In genomic region chr2:135723387-135723786, GRCm38 (mm10) we compare ENCODE assay signal across 15 mouse cellular contexts.
"Had no signal": no experiment of that assay in that cellular context is flagged by ENCODE, and none has a peak within 500 bp of the region (broad histone marks: within the 10 kb centered on the region; RNA-seq: fewer than 3 reads in every experiment).

No protein-coding gene starts in this region.

- H3K4me1 ChIP-seq: stomach, embryonic 15.5 days had no signal

- H3K9me3 ChIP-seq: neural tube, embryonic 13.5 days; neural tube, embryonic 15.5 days; stomach, embryonic 15.5 days had no signal

- H3K27ac ChIP-seq: neural tube, embryonic 13.5 days; neural tube, embryonic 15.5 days; stomach, embryonic 15.5 days had no signal

- H3K4me2 ChIP-seq: neural tube, embryonic 13.5 days; neural tube, embryonic 15.5 days; stomach, embryonic 15.5 days had no signal

- H3K27me3 ChIP-seq: neural tube, embryonic 13.5 days; neural tube, embryonic 15.5 days; stomach, embryonic 15.5 days had no signal

- H3K36me3 ChIP-seq: neural tube, embryonic 13.5 days; neural tube, embryonic 15.5 days; stomach, embryonic 15.5 days had no signal

- DNase-seq: retina, postnatal 1 day; right cerebral cortex, adult 18-20 months; right cerebral cortex, postnatal 14 days; right cerebral cortex, postnatal 25 days; right cerebral cortex, postnatal 4 days; spleen, adult 18-20 months; thymus, adult 18-20 months; thymus, adult 2 months; thymus, postnatal 14 days; thymus, postnatal 25 days; thymus, postnatal 36 days; thymus, postnatal 4 days had no signal

- H3K9ac ChIP-seq: neural tube, embryonic 13.5 days; neural tube, embryonic 15.5 days; stomach, embryonic 15.5 days had no signal

- H3K4me3 ChIP-seq: neural tube, embryonic 13.5 days; neural tube, embryonic 15.5 days; stomach, embryonic 15.5 days had no signal
